Mouse (Mus musculus) MEL (cell line): ENCODE results near the gene Tnfaip2.

ENCODE experiments used
- CHD1 ChIP-seq: IDR thresholded peaks from 2 replicates; pipeline ENCODE4 v1.6.1; 2012; ENCODE audit warnings: low read depth, mild to moderate bottlenecking, inconsistent platforms, low read length, improper control_type of control experiment
- CTCF ChIP-seq, 3 experiments: IDR thresholded peaks in 2 of 3; conservative IDR thresholded peaks in 1 of 3; 2 replicates each; pipeline ENCODE4 v1.5.1; 2011 to 2012; ENCODE audit warnings: low read length in 3 of 3, low read depth in 2 of 3, mild to moderate bottlenecking in 2 of 3, improper control_type of control experiment in 1 of 3, inconsistent platforms in 1 of 3, mixed read lengths in 1 of 3, moderate library complexity in 1 of 3; ENCODE audit not compliant: control insufficient read depth in 1 of 3, insufficient read depth in 1 of 3, poor library complexity in 1 of 3, severe bottlenecking in 1 of 3
- ELF1 ChIP-seq: IDR thresholded peaks from 2 replicates; pipeline ENCODE4 v1.6.1; 2014; ENCODE audit warnings: low read depth, mild to moderate bottlenecking, inconsistent platforms, low read length, improper control_type of control experiment, moderate library complexity
- HCFC1 ChIP-seq: IDR thresholded peaks from 2 replicates; pipeline ENCODE4 v1.6.1; 2012; ENCODE audit warnings: low read depth, mild to moderate bottlenecking, inconsistent platforms, low read length, improper control_type of control experiment, moderate library complexity
- MAX ChIP-seq: IDR thresholded peaks from 2 replicates; pipeline ENCODE4 v1.6.1; 2011; ENCODE audit warnings: low read length, improper control_type of control experiment
- POLR2A ChIP-seq, 2 experiments: IDR thresholded peaks; 2 replicates each; pipeline ENCODE4 v1.6.1; 2011 to 2012; ENCODE audit warnings: low read length in 2 of 2, mild to moderate bottlenecking in 2 of 2, control low read depth in 1 of 2, improper control_type of control experiment in 1 of 2, low read depth in 1 of 2, moderate library complexity in 1 of 2; ENCODE audit not compliant: control insufficient read depth in 1 of 2, insufficient read depth in 1 of 2, poor library complexity in 1 of 2
- ZKSCAN1 ChIP-seq: IDR thresholded peaks from 2 replicates; pipeline ENCODE4 v1.6.1; 2012; ENCODE audit warnings: low read depth, mild to moderate bottlenecking, inconsistent platforms, low read length, improper control_type of control experiment, moderate library complexity

DNA sequence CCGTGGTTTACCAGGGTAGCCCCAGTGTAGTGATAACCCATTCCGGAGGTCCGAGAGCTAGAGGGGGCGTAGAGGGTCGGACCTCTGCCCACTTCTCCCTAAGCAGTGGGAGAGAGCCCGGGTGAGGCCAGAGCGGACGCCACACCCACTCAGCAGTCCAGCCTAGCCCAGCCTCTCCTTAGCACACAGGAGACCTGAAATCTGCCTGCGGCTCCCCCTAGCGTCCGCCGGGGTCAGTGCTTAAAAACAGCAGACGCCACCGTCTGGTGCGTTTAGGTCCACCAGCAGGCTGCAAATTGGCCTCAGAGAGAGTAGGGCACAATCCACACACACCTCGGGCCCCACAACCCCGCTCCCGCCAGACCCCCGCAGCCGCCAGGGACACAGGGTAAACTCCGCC is 29.0 kb upstream of the Tnfaip2 start:
- TF ChIP-seq MAX: no peak
- no peak for TF ChIP-seq POLR2A (IDR thresholded peaks at IDR 0.05; ENCODE audit: control insufficient read depth in 1 of 2, insufficient read depth in 1 of 2, low read depth in 1 of 2, low read length in 2 of 2, poor library complexity in 1 of 2)
- no peak for TF ChIP-seq CHD1
- no peak for TF ChIP-seq ZKSCAN1
- TF ChIP-seq HCFC1: no peak
- peak; percentile 83 to 100 (median 99) for TF ChIP-seq CTCF (IDR thresholded peaks at IDR 0.05 in 2 of 3, conservative IDR thresholded peaks at IDR 0.05 in 1 of 3; ENCODE audit: control insufficient read depth in 1 of 3, insufficient read depth in 1 of 3, low read depth in 2 of 3, low read length in 3 of 3, poor library complexity in 1 of 3, severe bottlenecking in 1 of 3)
- TF ChIP-seq ELF1: no peak
